Mouse (Mus musculus): ENCODE data around the gene Glp1r. TPM values are rescaled to one million over a fixed set of nuclear protein-coding genes. Genes with fewer than 3 reads are reported as not detected.

Gene Glp1r
- polyA plus RNA-seq, 1 experiment from 2014 or later = not detected

Small RNAs within 50 kb of the gene (microRNA-seq; reads per million reads assigned to microRNA genes)
- not detected for gene Gm24026

Other genes starting within 250 kb of the Glp1r start
- gene Umodl1, start 52.8 kb downstream of the Glp1r start, polyA plus RNA-seq (2014; fragmentation: Nextera tagmentation; extraction: Ambion mirVana) = 0.09 TPM in 1 of 2 replicates, not detected in the other
- gene Abcg1, start 155.9 kb downstream of the Glp1r start, polyA plus RNA-seq (2014; fragmentation: Nextera tagmentation; extraction: Ambion mirVana) = 6.3 and 6.9 TPM in 2 replicates
- gene Tff3, start 227.8 kb downstream of the Glp1r start, polyA plus RNA-seq (2014; fragmentation: Nextera tagmentation; extraction: Ambion mirVana) = not detected in 2 replicates
- gene Tff2, start 242.5 kb downstream of the Glp1r start, polyA plus RNA-seq (2014; fragmentation: Nextera tagmentation; extraction: Ambion mirVana) = not detected in 2 replicates